Mouse (Mus musculus): ENCODE results near the gene Ankmy1.

Ankmy1 gene

GRCm38 (mm10) chr1:92920474-92921200 is 17.9 kb upstream of the Ankmy1 start:
- ChIA-PET POLR2A (interaction anchor here in 3 of 4 experiments (0.8 to 5.0 kb wide), 14 partner anchors 8 to 489 kb away, joined by 3 to 69 read pairs (median 3); partner anchors contain the start of genes Capn10 (in 2 of the 3), Dusp28 (in 2 of the 3), Ankmy1 (in 1 of the 3) and Cops9 (in 1 of the 3)), CTCF (interaction anchor here in 2 of 4 experiments (0.5 to 1.6 kb wide), 2 partner anchors 224 to 1527 kb away, joined by 3 to 5 read pairs; no protein-coding TSS in a partner anchor)

DNA sequence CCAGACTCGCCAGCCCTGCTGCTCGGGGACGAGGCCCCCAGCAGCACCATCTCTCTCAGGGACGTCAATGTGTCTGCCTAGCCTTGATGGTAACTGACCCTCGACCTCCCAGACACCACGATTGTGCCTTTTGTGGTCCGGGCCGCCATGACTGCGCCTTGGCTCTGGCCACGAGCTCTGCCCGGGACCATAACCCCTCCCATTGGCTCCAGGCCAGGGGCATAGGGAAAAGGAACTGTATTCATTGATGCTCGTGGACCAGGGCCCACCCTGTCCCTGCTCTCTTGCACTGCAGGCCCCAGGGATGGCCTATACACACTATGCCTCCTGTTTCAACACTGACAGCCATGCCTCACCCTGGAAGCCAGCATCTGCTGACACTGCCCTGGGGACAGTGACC is 17.1 kb upstream of the Ankmy1 start:
- CTCF ChIA-PET: interaction anchor here in 1 of 4 experiments (1.6 kb wide), 1 partner anchor 223 kb away, joined by 3 read pairs; no protein-coding TSS in a partner anchor
- POLR2A ChIA-PET: interaction anchor here in 3 of 4 experiments (0.6 to 5.0 kb wide), 15 partner anchors 9 to 592 kb away, joined by 3 to 69 read pairs (median 4); partner anchors contain the start of genes Capn10 (in 2 of the 3), Ankmy1 (in 1 of the 3), Dusp28 (in 1 of the 3) and Farp2 (in 1 of the 3)

GRCm38 (mm10) chr1:92919151-92919550 is 16.4 kb upstream of the Ankmy1 start:
- ChIA-PET POLR2A (interaction anchor here in 3 of 4 experiments (0.6 to 5.0 kb wide), 14 partner anchors 9 to 592 kb away, joined by 3 to 69 read pairs (median 4); partner anchors contain the start of genes Capn10 (in 2 of the 3), Ankmy1 (in 1 of the 3), Dusp28 (in 1 of the 3) and Farp2 (in 1 of the 3)), CTCF (no interaction called here)

DNA sequence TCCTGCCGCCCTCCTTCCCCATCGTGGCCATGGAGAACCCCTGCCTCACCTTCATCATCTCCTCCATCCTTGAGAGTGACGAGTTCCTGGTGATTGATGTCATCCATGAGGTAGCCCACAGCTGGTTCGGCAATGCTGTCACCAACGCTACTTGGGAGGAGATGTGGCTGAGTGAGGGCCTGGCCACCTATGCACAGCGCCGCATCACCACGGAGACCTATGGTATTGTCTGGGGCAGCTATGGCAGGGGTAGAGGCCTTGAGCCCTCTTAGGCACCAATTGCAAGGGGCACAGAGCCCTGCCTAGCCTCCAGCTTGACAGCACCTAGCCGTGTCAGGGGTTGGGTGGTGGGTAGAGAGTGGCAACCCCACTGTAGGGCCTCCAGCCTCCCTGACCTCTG is 14.0 kb upstream of the Ankmy1 start:
- ChIA-PET CTCF (interaction anchor here in 1 of 4 experiments (0.6 kb wide), 1 partner anchor 464 kb away, joined by 5 read pairs; no protein-coding TSS in a partner anchor), POLR2A (interaction anchor here in 2 of 4 experiments (1.0 to 5.0 kb wide), 3 partner anchors 7 to 62 kb away, joined by 3 to 69 read pairs (median 6); partner anchors contain the start of genes Dusp28 (in 2 of the 2) and Rnpepl1 (in 1 of the 2))

DNA sequence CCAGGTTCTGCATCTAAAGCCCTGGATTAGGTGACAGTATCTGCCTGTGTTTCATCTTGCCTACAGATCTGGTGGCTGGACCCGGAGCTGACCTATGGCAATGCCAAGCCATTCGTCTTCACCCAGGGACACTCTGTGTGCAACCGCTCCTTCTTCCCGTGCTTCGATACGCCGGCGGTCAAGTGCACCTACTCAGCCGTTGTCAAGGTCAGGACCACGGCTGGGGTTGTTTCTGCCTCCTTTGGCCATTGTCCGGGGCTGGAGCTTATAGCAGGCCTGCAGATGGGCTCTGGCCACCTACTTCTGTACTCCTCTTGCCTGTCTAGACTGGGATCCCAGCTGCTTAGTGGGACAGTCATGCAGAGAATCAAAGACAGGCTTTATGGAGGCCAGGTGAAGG is 12.3 kb upstream of the Ankmy1 start:
- CTCF ChIA-PET: interaction anchor here in 1 of 4 experiments (0.5 kb wide), 1 partner anchor 12 kb away, joined by 5 read pairs; no protein-coding TSS in a partner anchor
- POLR2A ChIA-PET: interaction anchor here in 3 of 4 experiments (0.6 to 1.8 kb wide), 4 partner anchors 8 to 281 kb away, joined by 3 to 4 read pairs (median 4); partner anchors contain the start of genes Ankmy1 (in 1 of the 3) and Dusp28 (in 1 of the 3)

- POLR2A ChIA-PET: interaction anchor here in 2 of 4 experiments (0.6 to 1.8 kb wide), 4 partner anchors 11 to 125 kb away, joined by 3 to 6 read pairs (median 4); partner anchors contain the start of genes Ankmy1 (in 1 of the 2) and Capn10 (in 1 of the 2)
- CTCF ChIA-PET: no interaction called here
Measured at GRCm38 (mm10) chr1:92914239-92914638, 11.5 kb upstream of the Ankmy1 start.

- POLR2A ChIA-PET: interaction anchor here in 3 of 4 experiments (0.6 to 7.6 kb wide), 14 partner anchors 7 to 1410 kb away, joined by 3 to 69 read pairs (median 4); partner anchors contain the start of genes Capn10 (in 2 of the 3), Ankmy1 (in 1 of the 3) and Gpr35 (in 1 of the 3)
Measured at GRCm38 (mm10) chr1:92912286-92912685, 9.6 kb upstream of the Ankmy1 start.

DNA sequence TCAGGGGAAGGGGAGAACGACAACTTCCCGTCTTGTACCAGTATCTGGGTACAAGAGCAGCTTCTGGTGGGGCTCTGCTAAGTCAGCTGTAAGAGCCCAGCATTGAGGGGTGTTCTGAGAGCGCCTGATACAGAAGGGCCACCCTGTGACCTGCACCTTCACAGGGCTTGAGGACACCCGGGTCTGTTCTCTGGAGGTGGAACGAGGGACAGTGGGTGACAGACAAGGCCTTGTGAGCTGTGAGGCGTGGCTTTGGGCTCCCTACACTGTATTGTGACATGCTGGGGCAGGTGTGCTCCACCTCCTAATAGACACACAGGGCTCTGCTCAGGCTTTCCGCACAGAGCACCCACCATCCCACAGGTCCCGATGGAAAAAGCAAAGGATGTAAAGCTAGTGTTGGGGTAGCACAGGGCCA is 9.0 kb upstream of the Ankmy1 start:
- CTCF ChIA-PET: interaction anchor here in 2 of 4 experiments (0.7 to 1.3 kb wide), 5 partner anchors 17 to 204 kb away, joined by 3 to 5 read pairs (median 4); no protein-coding TSS in a partner anchor
- POLR2A ChIA-PET: interaction anchor here in 3 of 4 experiments (0.6 to 7.6 kb wide), 10 partner anchors 7 to 297 kb away, joined by 3 to 69 read pairs (median 4); partner anchors contain the start of genes Capn10 (in 2 of the 3), Ankmy1 (in 1 of the 3) and Gpr35 (in 1 of the 3)

More at GRCm38 (mm10) chr1:92912286-92912685, 9.6 kb upstream of the Ankmy1 start:
- CTCF ChIA-PET: interaction anchor here in 2 of 4 experiments (0.6 to 1.3 kb wide), 6 partner anchors 17 to 900 kb away, joined by 3 to 5 read pairs (median 4); no protein-coding TSS in a partner anchor

- ChIA-PET CTCF (interaction anchor here in 3 of 4 experiments (0.6 to 1.7 kb wide), 9 partner anchors 13 to 847 kb away, joined by 3 to 5 read pairs (median 4); partner anchors contain the start of genes Capn10 (in 1 of the 3) and Otos (in 1 of the 3)), POLR2A (interaction anchor here in 2 of 4 experiments (0.9 to 7.6 kb wide), 9 partner anchors 8 to 40 kb away, joined by 3 to 69 read pairs (median 4); partner anchors contain the start of genes Capn10 (in 2 of the 2), Ankmy1 (in 1 of the 2) and Gpr35 (in 1 of the 2))
Measured at GRCm38 (mm10) chr1:92910925-92911720, 8.4 kb upstream of the Ankmy1 start.

GRCm38 (mm10) chr1:92910239-92910885 is 7.7 kb upstream of the Ankmy1 start, which contains the start of gene Rnpepl1:
Rnpepl1 (plus strand) TSS chr1:92910783.
- ChIA-PET POLR2A (interaction anchor here in 2 of 4 experiments (1.0 to 7.6 kb wide), 5 partner anchors 9 to 100 kb away, joined by 3 to 69 read pairs (median 5); partner anchors contain the start of gene Capn10 (in 2 of the 2)), CTCF (interaction anchor here in 2 of 4 experiments (0.6 to 1.9 kb wide), 5 partner anchors 15 to 740 kb away, joined by 3 to 6 read pairs (median 4); partner anchors contain the start of genes Capn10 (in 1 of the 2) and Otos (in 1 of the 2))

GRCm38 (mm10) chr1:92909068-92909467 is 6.4 kb upstream of the Ankmy1 start:
- CTCF ChIA-PET: interaction anchor here (0.6 to 1.9 kb wide), 7 partner anchors 14 to 193 kb away, joined by 3 to 5 read pairs (median 3); partner anchors contain the start of gene Kif1a (in 1 of the 4)
- POLR2A ChIA-PET: interaction anchor here in 3 of 4 experiments (0.7 to 7.6 kb wide), 12 partner anchors 9 to 102 kb away, joined by 3 to 69 read pairs (median 3); partner anchors contain the start of genes Capn10 (in 1 of the 3) and Gpc1 (in 1 of the 3)

- POLR2A ChIA-PET: interaction anchor here in 3 of 4 experiments (0.6 to 7.6 kb wide), 11 partner anchors 9 to 77 kb away, joined by 3 to 69 read pairs (median 3); partner anchors contain the start of genes Capn10 (in 1 of the 3) and Gpc1 (in 1 of the 3)
Measured at GRCm38 (mm10) chr1:92908664-92909063, 6.0 kb upstream of the Ankmy1 start.

GRCm38 (mm10) chr1:92907632-92908360 is 5.1 kb upstream of the Ankmy1 start:
- POLR2A ChIA-PET: interaction anchor here (0.5 to 7.6 kb wide), 18 partner anchors 10 to 435 kb away, joined by 3 to 69 read pairs (median 4); partner anchors contain the start of genes Capn10 (in 1 of the 4) and Gpc1 (in 1 of the 4)
- CTCF ChIA-PET: interaction anchor here in 3 of 4 experiments (0.7 to 2.3 kb wide), 14 partner anchors 10 to 260 kb away, joined by 3 to 15 read pairs (median 5); partner anchors contain the start of genes Otos (in 2 of the 3) and Capn10 (in 1 of the 3)

More at GRCm38 (mm10) chr1:92908664-92909063, 6.0 kb upstream of the Ankmy1 start:
- CTCF ChIA-PET: interaction anchor here in 3 of 4 experiments (0.7 to 1.9 kb wide), 6 partner anchors 13 to 75 kb away, joined by 3 to 5 read pairs (median 3); no protein-coding TSS in a partner anchor

- CTCF ChIA-PET: interaction anchor here in 3 of 4 experiments (0.5 to 2.3 kb wide), 19 partner anchors 11 to 331 kb away, joined by 3 to 15 read pairs (median 4); partner anchors contain the start of genes Otos (in 2 of the 3), Capn10 (in 1 of the 3) and Gpc1 (in 1 of the 3)
Measured at GRCm38 (mm10) chr1:92906779-92907631, 4.3 kb upstream of the Ankmy1 start, which contains the start of gene Dusp28. Dusp28 (plus strand) TSS chr1:92906981.

More at GRCm38 (mm10) chr1:92906779-92907631, 4.3 kb upstream of the Ankmy1 start, which contains the start of gene Dusp28:
- POLR2A ChIA-PET: interaction anchor here in 3 of 4 experiments (0.6 to 7.6 kb wide), 24 partner anchors 8 to 434 kb away, joined by 3 to 69 read pairs (median 4); partner anchors contain the start of genes Capn10 (in 1 of the 3) and Gpc1 (in 1 of the 3)

Data from embryonic stem cell, embryonic (primary cell).